Mouse (Mus musculus): ENCODE results near the gene Jam3. TPM values are rescaled to one million over a fixed set of nuclear protein-coding genes. Genes with fewer than 3 reads are reported as not detected.

Gene Jam3
- total and polyA plus RNA-seq, 3 experiments, result 0.17 to 2.0 (median 0.72) TPM

GRCm38 (mm10) chr9:27180492-27180891, 25.3 kb upstream of the Jam3 start:
- dilution Hi-C loops (cut with MboI; ENCODE audit: extremely low pct_ligation_motif_present, extremely low pct_unique_long_range_greater_than_20kb, low sequenced_read_pairs) (no loop called here), in situ Hi-C loops (cut with MboI; ENCODE audit: low pct_ligation_motif_present, low pct_unique_long_range_greater_than_20kb, low sequenced_read_pairs) (no loop called here)
- DNase-seq (ENCODE audit: extremely low read depth), result peak; percentile 8
- H3K4me1 ChIP-seq (ENCODE audit: control insufficient read depth in 1 of 2, insufficient read depth in 2 of 2), result peaks cover 0 to 7% of the 10 kb centered on the region in 2 experiments; a peak in 2 of 4 replicates
- no peaks in the 10 kb centered on the region for H3K36me3 ChIP-seq (replicated peaks in 1 of 2; ENCODE audit: control insufficient read depth in 1 of 2, insufficient read depth in 1 of 2, low read length in 1 of 2)
- H3K9me3 ChIP-seq (replicated peaks; ENCODE audit: low read length), result peaks cover 3% of the 10 kb centered on the region
- H3K27ac ChIP-seq (ENCODE audit: insufficient read depth, low read depth), result no peak overlapping the region
- H3K9ac ChIP-seq (ENCODE audit: insufficient read depth, low read depth), result no peak overlapping the region
- H3K27me3 ChIP-seq (replicated peaks), result no peaks in the 10 kb centered on the region
- H3K4me3 ChIP-seq (replicated peaks in 1 of 3; ENCODE audit: low read depth in 2 of 3, low read length in 2 of 3, poor library complexity in 1 of 3), result no peak overlapping the region
- no peak overlapping the region for H3K4me2 ChIP-seq (ENCODE audit: insufficient read depth, low read depth, poor library complexity, severe bottlenecking)
- H3K79me2 ChIP-seq (replicated peaks; ENCODE audit: control insufficient read depth, extremely low read depth, insufficient read depth, poor library complexity, severe bottlenecking), result no peaks in the 10 kb centered on the region
- peak; percentile 68 for TF ChIP-seq RAD21 (IDR thresholded peaks at IDR 0.05; ENCODE audit: low read depth, low read length)
- peak; percentile 74 for TF ChIP-seq SMC3 (IDR thresholded peaks at IDR 0.05; ENCODE audit: low read depth, low read length)
- TF ChIP-seq UBTF (IDR thresholded peaks at IDR 0.05; ENCODE audit: low read depth, low read length), result no peak
- TF ChIP-seq ZNF384 (IDR thresholded peaks at IDR 0.05; ENCODE audit: low read depth, low read length), result peak; percentile 78
- TF ChIP-seq ZC3H11A (IDR thresholded peaks at IDR 0.05; ENCODE audit: low read depth, low read length), result 0 out of 2 replicates have a peak, but pooled peaks have one; percentile 4
- TF ChIP-seq CTCF (conservative IDR thresholded peaks at IDR 0.05 in 1 of 2, IDR thresholded peaks at IDR 0.05 in 1 of 2; ENCODE audit: low read depth in 2 of 2, low read length in 2 of 2), result peak in 1 of 2 experiments; percentile 64; a peak in 2 of 4 replicates
- TF ChIP-seq ZKSCAN1 (IDR thresholded peaks at IDR 0.05; ENCODE audit: borderline replicate concordance, low read depth, low read length), result no peak

DNA sequence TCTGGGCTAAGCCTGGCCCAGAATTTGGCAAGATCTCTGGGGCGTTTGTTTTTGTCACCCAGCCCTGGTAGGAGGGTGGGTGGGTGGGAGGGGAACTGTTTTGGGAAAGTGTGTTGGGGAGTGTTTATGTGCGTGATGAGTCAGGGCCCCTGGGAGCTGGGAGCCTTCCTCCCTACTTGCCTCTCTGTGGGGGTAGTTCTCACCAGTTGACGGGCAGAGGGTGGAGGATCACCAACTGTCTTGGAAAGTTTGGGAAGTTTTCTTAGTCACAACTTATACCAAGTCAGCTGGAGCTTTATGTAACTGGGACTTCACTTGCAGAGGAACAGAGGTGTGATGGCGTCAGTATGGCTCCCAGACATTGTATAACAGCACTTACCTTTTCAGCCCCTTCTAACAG, 23.7 kb upstream of the Jam3 start:
- in situ Hi-C loops (cut with MboI; ENCODE audit: low pct_ligation_motif_present, low pct_unique_long_range_greater_than_20kb, low sequenced_read_pairs) (no loop called here), dilution Hi-C loops (cut with MboI; ENCODE audit: extremely low pct_ligation_motif_present, extremely low pct_unique_long_range_greater_than_20kb, low sequenced_read_pairs) (no loop called here)
- no peak for DNase-seq (ENCODE audit: extremely low read depth)
- H3K79me2 ChIP-seq (replicated peaks; ENCODE audit: control insufficient read depth, extremely low read depth, insufficient read depth, poor library complexity, severe bottlenecking), result no peaks in the 10 kb centered on the region
- H3K27me3 ChIP-seq (replicated peaks), result no peaks in the 10 kb centered on the region
- peaks cover 3% of the 10 kb centered on the region for H3K9me3 ChIP-seq (replicated peaks; ENCODE audit: low read length)
- no peaks in the 10 kb centered on the region for H3K36me3 ChIP-seq (replicated peaks in 1 of 2; ENCODE audit: control insufficient read depth in 1 of 2, insufficient read depth in 1 of 2, low read length in 1 of 2)
- peaks cover 0 to 7% of the 10 kb centered on the region in 2 experiments; a peak in 2 of 4 replicates for H3K4me1 ChIP-seq (ENCODE audit: control insufficient read depth in 1 of 2, insufficient read depth in 2 of 2)
- no peak overlapping the region for H3K4me2 ChIP-seq (ENCODE audit: insufficient read depth, low read depth, poor library complexity, severe bottlenecking)
- H3K4me3 ChIP-seq (replicated peaks in 1 of 3; ENCODE audit: low read depth in 2 of 3, low read length in 2 of 3, poor library complexity in 1 of 3), result no peak overlapping the region
- TF ChIP-seq IRF4 (IDR thresholded peaks at IDR 0.05; ENCODE audit: low read depth, low read length) (no peak), SIN3A (IDR thresholded peaks at IDR 0.05; ENCODE audit: low read length) (no peak), ZMIZ1 (IDR thresholded peaks at IDR 0.05; ENCODE audit: low read depth, low read length) (no peak), CTCF (conservative IDR thresholded peaks at IDR 0.05 in 1 of 2, IDR thresholded peaks at IDR 0.05 in 1 of 2; ENCODE audit: low read depth in 2 of 2, low read length in 2 of 2) (no peak), SMC3 (IDR thresholded peaks at IDR 0.05; ENCODE audit: low read depth, low read length) (no peak), MAX (IDR thresholded peaks at IDR 0.05; ENCODE audit: low read length) (no peak), BHLHE40 (IDR thresholded peaks at IDR 0.05; ENCODE audit: low read depth, low read length) (no peak), KAT2A (IDR thresholded peaks at IDR 0.05; ENCODE audit: insufficient replicate concordance, low read length) (no peak), POLR2A (IDR thresholded peaks at IDR 0.05; ENCODE audit: low read depth, low read length) (no peak), JUN (IDR thresholded peaks at IDR 0.05; ENCODE audit: insufficient read depth, low read depth, low read length) (no peak), MAFK (IDR thresholded peaks at IDR 0.05; ENCODE audit: insufficient replicate concordance, low read length) (no peak), NRF1 (IDR thresholded peaks at IDR 0.05; ENCODE audit: low read depth, low read length) (no peak), ETS1 (conservative IDR thresholded peaks at IDR 0.05; ENCODE audit: low read depth, low read length) (no peak), HCFC1 (IDR thresholded peaks at IDR 0.05; ENCODE audit: low read depth, low read length) (no peak), MEF2A (IDR thresholded peaks at IDR 0.05; ENCODE audit: borderline replicate concordance, low read depth, low read length) (no peak), EP300 (IDR thresholded peaks at IDR 0.05; ENCODE audit: low read length) (no peak), TBP (conservative IDR thresholded peaks at IDR 0.05; ENCODE audit: low read depth, low read length) (no peak), GABPA (IDR thresholded peaks at IDR 0.05; ENCODE audit: insufficient replicate concordance, low read depth, low read length) (no peak), PAX5 (IDR thresholded peaks at IDR 0.05; ENCODE audit: low read length) (no peak), ZC3H11A (IDR thresholded peaks at IDR 0.05; ENCODE audit: low read depth, low read length) (no peak)
- no peak overlapping the region for H3K9ac ChIP-seq (ENCODE audit: insufficient read depth, low read depth)
- H3K27ac ChIP-seq (ENCODE audit: insufficient read depth, low read depth), result no peak overlapping the region

Measured in CH12.LX (cell line).